Mouse (Mus musculus) CH12.LX (cell line): Measurements from ENCODE around the gene Cenpn.

Source experiments
- MEF2A ChIP-seq: IDR thresholded peaks from 2 replicates; pipeline ENCODE4 v1.6.1; 2014; ENCODE audit warnings: low read depth, mild to moderate bottlenecking, inconsistent platforms, low read length, improper control_type of control experiment, borderline replicate concordance
- POLR2A ChIP-seq: IDR thresholded peaks from 2 replicates; pipeline ENCODE4 v1.6.1; 2011; ENCODE audit warnings: low read depth, mild to moderate bottlenecking, improper control_type of control experiment, low read length
- ZMIZ1 ChIP-seq: IDR thresholded peaks from 2 replicates; pipeline ENCODE4 v1.6.1; 2012; ENCODE audit warnings: low read depth, mild to moderate bottlenecking, inconsistent platforms, low read length, improper control_type of control experiment

- TF ChIP-seq ZMIZ1 (no peak), MEF2A (no peak), POLR2A (no peak)
Observed at GRCm38 (mm10) chr8:116943555-116944384, 22.2 kb downstream of the Cenpn start.
